Mouse (Mus musculus): ENCODE results near the gene Cpox.

DNA sequence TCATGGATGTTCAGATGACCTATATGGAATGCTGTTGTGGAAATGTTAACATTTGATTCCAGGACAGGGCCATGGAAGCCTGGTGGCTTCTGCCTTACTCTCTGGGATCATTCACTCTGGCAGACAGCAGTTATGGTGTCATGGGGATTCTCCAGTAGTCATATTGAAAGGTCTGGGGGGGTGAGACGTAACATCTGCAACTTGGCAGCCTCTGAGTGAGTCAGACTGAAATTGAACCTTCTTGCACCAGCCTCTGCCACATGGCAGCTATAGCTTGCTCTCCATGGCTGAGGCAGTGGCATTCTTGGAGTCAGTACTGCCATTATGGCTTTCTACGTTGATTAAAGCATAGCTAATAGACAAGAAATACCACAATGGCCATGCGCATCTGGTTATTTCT, 26.7 kb downstream of the Cpox start:
- no peak for TF ChIP-seq CTCF (IDR thresholded peaks at IDR 0.05; ENCODE audit: low read depth)
- no peak for TF ChIP-seq EP300 (IDR thresholded peaks at IDR 0.05; ENCODE audit: low read depth)
